Mouse (Mus musculus): Measurements from ENCODE around the gene Mysm1. TPM values are rescaled to one million over a fixed set of nuclear protein-coding genes. Genes with fewer than 3 reads are reported as not detected.

Gene Mysm1
- polyA plus RNA-seq (2012; rRNA removed) = 2.6 and 2.9 TPM in 2 replicates

GRCm38 (mm10) chr4:94978590-94979499 lies at the start of gene Mysm1:
TSS of gene Mysm1 (minus strand) at chr4:94979100.
- WGBS = 1% methylated on average over 69 of the region's 69 CpGs
- peak; percentile 89 to 94 for DNase-seq (ENCODE audit: low read depth in 1 of 2, low spot score in 2 of 2)
- peaks cover 6% of the 10 kb centered on the region; the same call in 1 of the 2 replicates for H3K4me1 ChIP-seq (ENCODE audit: control insufficient read depth, insufficient read depth, insufficient read length)
- peak within 1 kb of the TSS; percentile 89 for H3K4me3 ChIP-seq (ENCODE audit: extremely low read depth, insufficient read depth, insufficient read length)
- no peaks in the 10 kb centered on the region for H3K27me3 ChIP-seq (ENCODE audit: control insufficient read depth, insufficient read depth, low read length)
- peak; percentile 84 for TF ChIP-seq POLR2A (IDR thresholded peaks at IDR 0.05; ENCODE audit: low read depth, low read length)
- no peak for TF ChIP-seq CTCF (IDR thresholded peaks at IDR 0.05; ENCODE audit: extremely low read depth, insufficient read depth, insufficient read length, insufficient replicate concordance)
- H3K36me3 ChIP-seq (ENCODE audit: control insufficient read depth, insufficient read depth, low read length) = peaks cover 5% of the 10 kb centered on the region; the same call in 1 of the 2 replicates
- H3K27ac ChIP-seq (ENCODE audit: insufficient read depth, low read length) = peak within 1 kb of the TSS; percentile 84

DNA sequence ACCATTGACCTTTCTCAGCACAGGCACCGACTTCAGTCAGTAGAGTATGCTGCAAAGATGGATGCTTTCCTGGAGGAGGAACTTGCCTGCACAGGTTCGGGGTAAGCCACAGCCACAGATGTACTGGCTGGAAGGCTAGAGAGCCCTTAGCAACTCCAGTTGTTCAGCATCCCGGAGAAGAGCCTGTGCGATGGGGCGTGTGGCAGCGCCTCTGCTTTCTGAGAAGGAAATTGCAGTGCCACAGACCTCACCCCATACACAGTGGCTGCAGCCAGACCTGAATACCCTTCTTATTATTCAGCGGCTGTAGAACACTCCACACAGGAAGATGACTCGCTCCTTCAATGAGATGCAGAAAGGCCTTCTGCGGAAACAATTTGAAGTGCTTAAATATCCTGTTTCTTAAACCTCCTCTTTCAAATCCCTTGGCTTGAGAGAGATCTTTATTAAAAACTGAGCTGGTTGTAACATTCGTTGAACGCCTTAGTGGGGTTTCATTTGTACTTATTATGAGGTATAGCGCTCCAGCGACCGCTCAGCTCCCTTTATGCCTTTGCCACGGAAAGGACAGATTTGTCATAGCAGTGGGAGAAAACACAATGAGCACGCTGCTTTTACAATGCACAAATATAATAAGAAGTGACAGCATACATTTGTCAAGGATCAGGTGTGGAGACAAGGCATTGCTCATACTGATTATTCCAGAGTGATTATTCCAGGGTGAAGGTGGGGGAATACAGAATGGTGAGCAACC lies 47.1 kb upstream of the Mysm1 start:
- Histone ChIP-seq H3K27me3 (ENCODE audit: control insufficient read depth, insufficient read depth, low read length) (no peaks in the 10 kb centered on the region), H3K4me1 (ENCODE audit: control insufficient read depth, insufficient read depth, insufficient read length) (no peaks in the 10 kb centered on the region), H3K27ac (ENCODE audit: insufficient read depth, low read length) (no peak overlapping the region), H3K36me3 (ENCODE audit: control insufficient read depth, insufficient read depth, low read length) (no peaks in the 10 kb centered on the region), H3K4me3 (ENCODE audit: extremely low read depth, insufficient read depth, insufficient read length) (no peak overlapping the region)
- no peak for TF ChIP-seq CTCF (IDR thresholded peaks at IDR 0.05; ENCODE audit: extremely low read depth, insufficient read depth, insufficient read length, insufficient replicate concordance)
- WGBS = 56% methylated on average over 16 of the region's 16 CpGs
- DNase-seq (ENCODE audit: low read depth in 1 of 2, low spot score in 2 of 2) = no peak

DNA sequence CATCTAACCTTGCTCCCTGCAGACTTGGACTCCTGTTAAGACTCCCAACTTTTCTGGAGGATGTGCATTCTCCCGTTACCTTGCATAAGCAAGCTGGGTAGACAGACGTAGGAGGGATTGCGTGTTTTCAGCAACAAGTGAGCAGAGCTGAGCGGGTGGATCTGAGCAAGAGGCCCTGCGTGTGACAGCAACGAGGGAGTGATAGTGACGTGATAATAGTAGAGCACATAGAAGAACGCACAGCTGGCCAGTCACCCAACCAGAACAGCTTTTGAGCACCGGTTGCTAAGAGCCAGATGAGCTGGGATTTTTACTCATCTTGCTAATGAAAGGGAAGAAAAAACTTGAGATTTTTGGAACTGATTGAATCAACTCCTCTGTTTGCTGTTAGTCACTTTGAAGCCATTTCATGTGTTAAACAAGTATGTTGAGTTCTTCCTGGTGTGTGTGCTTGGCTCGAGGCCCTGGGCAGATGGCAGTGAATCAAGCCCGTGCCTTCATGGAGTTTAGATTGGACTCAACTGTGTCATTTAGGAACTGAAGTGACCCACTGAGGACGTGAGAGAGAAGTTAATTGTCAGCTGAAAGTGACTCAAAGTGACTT lies 44.6 kb upstream of the Mysm1 start:
- Histone ChIP-seq H3K27ac (ENCODE audit: insufficient read depth, low read length) (no peak overlapping the region), H3K36me3 (ENCODE audit: control insufficient read depth, insufficient read depth, low read length) (no peaks in the 10 kb centered on the region), H3K27me3 (ENCODE audit: control insufficient read depth, insufficient read depth, low read length) (no peaks in the 10 kb centered on the region), H3K4me3 (ENCODE audit: extremely low read depth, insufficient read depth, insufficient read length) (no peak overlapping the region), H3K4me1 (ENCODE audit: control insufficient read depth, insufficient read depth, insufficient read length) (no peaks in the 10 kb centered on the region)
- 86% methylated on average over 12 of the region's 12 CpGs for WGBS
- TF ChIP-seq POLR2A (IDR thresholded peaks at IDR 0.05; ENCODE audit: low read depth, low read length) = no peak
- DNase-seq (ENCODE audit: low read depth in 1 of 2, low spot score in 2 of 2) = no peak

- Histone ChIP-seq H3K36me3 (ENCODE audit: control insufficient read depth, insufficient read depth, low read length) (no peaks in the 10 kb centered on the region), H3K4me3 (ENCODE audit: extremely low read depth, insufficient read depth, insufficient read length) (no peak overlapping the region), H3K4me1 (ENCODE audit: control insufficient read depth, insufficient read depth, insufficient read length) (no peaks in the 10 kb centered on the region), H3K27me3 (ENCODE audit: control insufficient read depth, insufficient read depth, low read length) (no peaks in the 10 kb centered on the region), H3K27ac (ENCODE audit: insufficient read depth, low read length) (no peak overlapping the region)
- TF ChIP-seq POLR2A (IDR thresholded peaks at IDR 0.05; ENCODE audit: low read depth, low read length) = no peak
- TF ChIP-seq CTCF (IDR thresholded peaks at IDR 0.05; ENCODE audit: extremely low read depth, insufficient read depth, insufficient read length, insufficient replicate concordance) = no peak
- no peak for DNase-seq (ENCODE audit: low read depth in 1 of 2, low spot score in 2 of 2)
- 83% methylated on average over 12 of the region's 12 CpGs for WGBS
Observed at GRCm38 (mm10) chr4:95021649-95022637, 43.0 kb upstream of the Mysm1 start.

DNA sequence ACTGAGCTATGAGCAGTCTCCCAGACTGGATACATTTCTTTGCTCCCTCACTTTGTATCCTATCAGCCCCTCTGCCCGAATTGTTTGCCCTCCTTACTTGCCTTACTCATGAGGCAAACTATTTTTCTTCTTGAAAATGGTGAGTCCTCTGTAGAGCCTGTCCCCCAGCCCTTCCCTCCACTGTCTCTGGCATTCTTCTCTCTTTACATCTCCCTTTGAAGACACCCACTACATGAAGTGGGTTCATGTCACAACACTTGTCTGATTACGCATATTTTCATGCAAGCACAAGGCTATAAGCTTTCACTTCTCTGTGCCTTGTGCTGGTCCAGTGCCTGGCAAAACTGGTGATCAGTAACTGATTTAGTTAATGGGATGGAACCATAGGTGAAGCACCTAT lies 41.3 kb upstream of the Mysm1 start:
- no peak overlapping the region for H3K4me3 ChIP-seq (ENCODE audit: extremely low read depth, insufficient read depth, insufficient read length)
- TF ChIP-seq CTCF (IDR thresholded peaks at IDR 0.05; ENCODE audit: extremely low read depth, insufficient read depth, insufficient read length, insufficient replicate concordance) (no peak), POLR2A (IDR thresholded peaks at IDR 0.05; ENCODE audit: low read depth, low read length) (no peak)

DNA sequence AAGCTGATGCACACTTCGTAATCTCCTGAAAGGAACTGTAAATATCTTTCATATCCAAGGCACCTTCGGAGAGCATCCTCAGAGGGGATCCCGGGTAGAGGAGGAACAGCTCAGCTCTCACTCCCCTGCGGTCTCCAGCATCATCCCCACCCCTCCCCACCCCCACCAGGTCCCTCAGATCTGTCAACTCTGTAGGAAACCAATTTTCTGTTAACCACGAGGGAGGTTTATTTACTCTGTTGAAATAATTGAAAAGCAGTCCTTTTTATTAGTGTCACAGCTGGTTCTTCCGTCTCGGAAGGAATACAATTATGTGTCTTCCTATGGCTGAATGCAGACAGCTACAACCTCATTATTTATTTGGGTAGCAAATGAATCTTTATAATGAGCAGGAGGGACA lies 39.3 kb upstream of the Mysm1 start:
- H3K4me3 ChIP-seq (ENCODE audit: extremely low read depth, insufficient read depth, insufficient read length) = no peak overlapping the region
- TF ChIP-seq POLR2A (IDR thresholded peaks at IDR 0.05; ENCODE audit: low read depth, low read length) (no peak), CTCF (IDR thresholded peaks at IDR 0.05; ENCODE audit: extremely low read depth, insufficient read depth, insufficient read length, insufficient replicate concordance) (no peak)

More for the DNA sequence above, 41.3 kb upstream of the Mysm1 start:
- WGBS = 78% methylated on average over 2 of the region's 2 CpGs
- Histone ChIP-seq H3K4me1 (ENCODE audit: control insufficient read depth, insufficient read depth, insufficient read length) (no peaks in the 10 kb centered on the region), H3K36me3 (ENCODE audit: control insufficient read depth, insufficient read depth, low read length) (no peaks in the 10 kb centered on the region), H3K27ac (ENCODE audit: insufficient read depth, low read length) (no peak overlapping the region), H3K27me3 (ENCODE audit: control insufficient read depth, insufficient read depth, low read length) (no peaks in the 10 kb centered on the region)
- no peak for DNase-seq (ENCODE audit: low read depth in 1 of 2, low spot score in 2 of 2)

More for the DNA sequence above, 39.3 kb upstream of the Mysm1 start:
- Histone ChIP-seq H3K36me3 (ENCODE audit: control insufficient read depth, insufficient read depth, low read length) (no peaks in the 10 kb centered on the region), H3K4me1 (ENCODE audit: control insufficient read depth, insufficient read depth, insufficient read length) (no peaks in the 10 kb centered on the region), H3K27ac (ENCODE audit: insufficient read depth, low read length) (no peak overlapping the region), H3K27me3 (ENCODE audit: control insufficient read depth, insufficient read depth, low read length) (no peaks in the 10 kb centered on the region)
- DNase-seq (ENCODE audit: low read depth in 1 of 2, low spot score in 2 of 2) = no peak
- WGBS = 71% methylated on average over 7 of the region's 7 CpGs

All from spleen, adult 2 months (tissue).